Mouse (Mus musculus) ES-E14 (cell line): ENCODE results near the gene Hist1h2ah. TPM values are rescaled to one million over a fixed set of nuclear protein-coding genes. Genes with fewer than 3 reads are reported as not detected.

ENCODE experiments used
- DNase-seq: peaks from one replicate; pipeline ENCODE4 v3.0.0-alpha.2; 2013; ENCODE audit warnings: low read depth, low spot score
- H3K27ac ChIP-seq: 2 replicates; pipeline ENCODE4 v1.5.1; 2012; ENCODE audit warnings: low read depth, mild to moderate bottlenecking, low read length, moderate library complexity, mixed read lengths; ENCODE audit not compliant: poor library complexity, insufficient read depth, severe bottlenecking
- H3K36me3 ChIP-seq: 2 replicates; pipeline ENCODE4 v1.6.1; 2012; ENCODE audit warnings: mild to moderate bottlenecking, low read length, moderate library complexity, mixed read lengths; ENCODE audit not compliant: control insufficient read depth, poor library complexity, insufficient read depth, severe bottlenecking
- H3K4me1 ChIP-seq, 2 experiments: fragments of 150-350 bp in 1 of 2; sonication (generic) in 1 of 2; 2 replicates each; pipeline ENCODE4 v1.6.1; 2012; ENCODE audit warnings: low read length in 2 of 2, mild to moderate bottlenecking in 1 of 2, mixed read lengths in 1 of 2; ENCODE audit not compliant: control insufficient read depth in 2 of 2, insufficient read depth in 2 of 2, poor library complexity in 1 of 2
- H3K4me3 ChIP-seq, 2 experiments: fragments of 150-350 bp in 1 of 2; sonication (generic) in 1 of 2; 2 replicates each; pipeline ENCODE4 v1.5.1; 2012; ENCODE audit warnings: low read length in 2 of 2, low read depth in 1 of 2, mild to moderate bottlenecking in 1 of 2, mixed read lengths in 1 of 2; ENCODE audit not compliant: insufficient read depth in 1 of 2, poor library complexity in 1 of 2, severe bottlenecking in 1 of 2
- H3K9ac ChIP-seq: 2 replicates; pipeline ENCODE4 v1.6.1; 2012; ENCODE audit warnings: low read depth, mild to moderate bottlenecking, low read length, mixed read lengths; ENCODE audit not compliant: poor library complexity, insufficient read depth, severe bottlenecking
- H3K9me3 ChIP-seq: fragments of 150-350 bp; sonication (generic); 2 replicates; pipeline ENCODE4 v1.6.1; 2012; ENCODE audit warnings: low read depth, mild to moderate bottlenecking, low read length; ENCODE audit not compliant: control insufficient read depth, insufficient read depth
- CHD2 ChIP-seq: IDR thresholded peaks from 2 replicates; pipeline ENCODE4 v1.6.1; 2014; ENCODE audit warnings: mild to moderate bottlenecking, low read depth, low read length, inconsistent platforms
- HCFC1 ChIP-seq: IDR thresholded peaks from 2 replicates; pipeline ENCODE4 v1.6.1; 2012; ENCODE audit warnings: low read length, inconsistent platforms, borderline replicate concordance; ENCODE audit not compliant: insufficient read depth
- MAFK ChIP-seq: IDR thresholded peaks from 2 replicates; pipeline ENCODE4 v1.6.1; 2014; ENCODE audit warnings: mild to moderate bottlenecking, low read depth, low read length, inconsistent platforms; ENCODE audit not compliant: insufficient read depth
- ZC3H11A ChIP-seq: IDR thresholded peaks from 2 replicates; pipeline ENCODE4 v1.6.1; 2012; ENCODE audit warnings: low read depth, mild to moderate bottlenecking, inconsistent platforms, low read length, borderline replicate concordance
- ZNF384 ChIP-seq: IDR thresholded peaks from 2 replicates; pipeline ENCODE4 v1.6.1; 2012; ENCODE audit warnings: low read depth, low read length, inconsistent platforms
- in situ Hi-C, 2 experiments: fragments of 600-800 bp; cut with MboI; formaldehyde crosslinking; loops; one replicate each; pipeline ENCODE4 v1.15.1; 2025; ENCODE audit warnings: low sequenced_read_pairs in 2 of 2, inconsistent platforms in 1 of 2; ENCODE audit not compliant: unreplicated experiment in 2 of 2
- total RNA-seq: library from RNA; depleted of rRNA; stranded (reverse); fragments of 300-350 nt; gene quantifications from 2 replicates; pipeline ENCODE4 v1.2.3, GENCODE M21; 2012

Gene Hist1h2ah
- total RNA-seq, 1 experiment = 1,543 TPM

DNA sequence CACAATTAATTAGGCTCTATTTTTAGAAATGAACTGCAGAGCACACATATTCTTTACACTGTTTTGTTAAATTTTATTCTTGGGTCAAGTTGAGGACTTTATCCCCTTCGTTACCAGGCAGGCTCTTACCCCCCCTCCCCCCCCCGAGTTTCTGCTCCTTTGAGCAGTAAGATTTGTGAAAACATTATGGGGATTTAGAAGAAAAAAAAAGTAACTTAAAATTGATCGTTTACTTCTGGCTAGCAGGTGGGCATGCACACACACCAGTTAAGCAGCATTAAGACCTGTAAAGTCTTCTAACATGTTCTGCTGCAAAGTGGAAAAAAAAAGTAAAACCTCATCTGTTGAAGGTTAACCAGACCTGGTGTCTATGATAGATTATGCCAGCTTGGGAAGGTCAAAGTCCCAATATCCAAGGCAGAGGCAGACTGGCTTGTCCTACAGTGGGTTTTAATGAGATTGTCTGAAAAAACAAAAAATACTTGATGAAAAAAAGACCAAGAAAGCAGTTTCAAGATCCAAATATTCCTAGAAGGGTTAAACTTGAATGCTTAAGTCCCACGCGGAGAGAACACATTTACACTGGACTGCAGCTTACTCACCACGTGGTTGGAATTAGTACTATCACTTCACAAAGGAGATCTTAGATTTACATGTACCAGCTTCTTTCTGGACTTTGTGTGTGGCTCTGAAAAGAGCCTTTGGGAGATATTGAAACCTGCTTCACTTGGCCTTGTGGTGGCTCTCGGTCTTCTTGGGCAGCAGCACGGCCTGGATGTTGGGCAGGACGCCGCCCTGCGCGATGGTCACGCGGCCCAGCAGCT lies 713 bp downstream of the Hist1h2ah start:
- in situ Hi-C loops = loop anchor here (10.0 to 25.0 kb wide), 8 partner anchors 297 to 1728 kb away; partner anchors contain the start of genes Hist1h4j (in 2 of the 2), Abt1 (in 1 of the 2), Hist1h1a (in 1 of the 2) and Hist1h1d (in 1 of the 2)
- H3K9me3 ChIP-seq = no peaks in the 10 kb centered on the region
- peaks cover 0 to 10% of the 10 kb centered on the region in 2 experiments; a peak in 1 of 4 replicates for H3K4me1 ChIP-seq
- no peak for DNase-seq
- H3K4me3 ChIP-seq = peak overlapping the region; percentile 67 to 74
- no peak for TF ChIP-seq MAFK
- no peak for TF ChIP-seq HCFC1
- no peak for TF ChIP-seq CHD2
- no peak for TF ChIP-seq ZC3H11A
- no peak for TF ChIP-seq ZNF384
- H3K27ac ChIP-seq = peak overlapping the region; percentile 89
- peak overlapping the region; percentile 90 for H3K9ac ChIP-seq
- H3K36me3 ChIP-seq = no peaks in the 10 kb centered on the region

GRCm38 (mm10) chr13:22033741-22034442 lies 1.5 kb downstream of the Hist1h2ah start:
- peaks cover 0 to 10% of the 10 kb centered on the region in 2 experiments; a peak in 1 of 4 replicates for H3K4me1 ChIP-seq
- TF ChIP-seq MAFK (no peak), ZC3H11A (no peak), HCFC1 (no peak), ZNF384 (no peak), CHD2 (no peak)
- in situ Hi-C loops = loop anchor here (10.0 to 25.0 kb wide), 8 partner anchors 297 to 1728 kb away; partner anchors contain the start of genes Hist1h4j (in 2 of the 2), Abt1 (in 1 of the 2), Hist1h1a (in 1 of the 2) and Hist1h1d (in 1 of the 2)
- H3K9ac ChIP-seq = peak overlapping the region; percentile 61; the same call in 1 of the 2 replicates
- H3K27ac ChIP-seq = no peak overlapping the region; the same call in 1 of the 2 replicates
- no peak for DNase-seq
- H3K4me3 ChIP-seq = peak overlapping the region; percentile 67 to 74
- H3K9me3 ChIP-seq = no peaks in the 10 kb centered on the region
- H3K36me3 ChIP-seq = no peaks in the 10 kb centered on the region

- no peak overlapping the region for H3K4me3 ChIP-seq
- H3K9me3 ChIP-seq = no peaks in the 10 kb centered on the region
- H3K9ac ChIP-seq = no peak overlapping the region
- H3K36me3 ChIP-seq = no peaks in the 10 kb centered on the region
- DNase-seq = no peak
- in situ Hi-C loops = loop anchor here (10.0 to 25.0 kb wide), 8 partner anchors 293 to 1732 kb away; partner anchors contain the start of genes Hist1h4j (in 2 of the 2), Abt1 (in 1 of the 2), Hist1h1a (in 1 of the 2) and Hist1h1d (in 1 of the 2)
- no peak overlapping the region for H3K27ac ChIP-seq
- TF ChIP-seq ZNF384 (peak; percentile 83), CHD2 (no peak), HCFC1 (no peak), MAFK (no peak), ZC3H11A (no peak)
- peaks cover 0 to 15% of the 10 kb centered on the region in 2 experiments; a peak in 2 of 4 replicates for H3K4me1 ChIP-seq
Observed at GRCm38 (mm10) chr13:22030493-22030892, 4.9 kb downstream of the Hist1h2ah start.

DNA sequence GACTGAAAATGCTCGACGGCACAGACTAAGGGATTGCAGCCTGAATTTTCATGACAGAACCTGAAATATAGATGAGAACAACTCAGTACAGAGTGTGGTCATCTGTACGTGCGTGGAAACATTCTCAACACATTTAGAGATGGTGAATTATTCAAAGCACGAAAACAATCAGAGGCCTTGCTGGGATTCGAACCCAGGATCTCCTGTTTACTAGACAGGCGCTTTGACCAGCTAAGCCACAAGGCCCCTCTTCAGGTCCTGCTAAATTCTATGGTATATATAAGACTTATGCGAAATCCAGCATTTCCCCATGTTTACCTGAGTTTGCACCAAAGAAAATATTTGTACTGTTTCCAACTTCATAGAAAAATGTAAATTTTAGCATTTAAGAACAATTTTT lies 5.4 kb downstream of the Hist1h2ah start:
- TF ChIP-seq MAFK = 0 out of 2 replicates have a peak, but pooled peaks have one; percentile 31
- TF ChIP-seq ZNF384 = no peak
- DNase-seq = no peak
- 0 out of 4 replicates have a peak overlapping the region, but pooled peaks of 1 of the 2 experiments have one; percentile 2 for H3K4me3 ChIP-seq

More for the DNA sequence above, 5.4 kb downstream of the Hist1h2ah start:
- Histone ChIP-seq H3K9ac (no peak overlapping the region), H3K9me3 (no peaks in the 10 kb centered on the region), H3K27ac (no peak overlapping the region), H3K36me3 (no peaks in the 10 kb centered on the region), H3K4me1 (peaks cover 0 to 15% of the 10 kb centered on the region in 2 experiments; a peak in 2 of 4 replicates)
- in situ Hi-C loops = loop anchor here (10.0 to 25.0 kb wide), 9 partner anchors 95 to 1732 kb away; partner anchors contain the start of genes Hist1h4j (in 2 of the 2), Abt1 (in 1 of the 2), Hist1h1a (in 1 of the 2) and Hist1h1d (in 1 of the 2)
